Mouse (Mus musculus): ENCODE results near the gene Olfr1033.
"Not testable (repeated sequence)": the region's sequence is repeated elsewhere in the genome, so short reads cannot be mapped to it uniquely, and the experiment has no call there.

GRCm38 (mm10) chr2:86050777-86051176 is 30.3 kb downstream of the Olfr1033 start:
- not testable (repeated sequence) for TF ChIP-seq GATA1 (IDR thresholded peaks at IDR 0.05; ENCODE audit: borderline replicate concordance, low read length); FLI1 (IDR thresholded peaks at IDR 0.05; ENCODE audit: low read length)

Data from megakaryocyte, embryonic 14.5 days (primary cell).